Mouse (Mus musculus) bone marrow, adult 2 months (tissue): ENCODE measurements around the gene Gprc5c.

ENCODE experiments used
- CTCF ChIP-seq: fragments of 200-500 bp; IDR thresholded peaks from 2 replicates; pipeline ENCODE4 v1.5.1; 2011; ENCODE audit warnings: low read length, control low read depth; ENCODE audit not compliant: control insufficient read depth, insufficient read depth
- POLR2A ChIP-seq: fragments of 200-500 bp; IDR thresholded peaks from 2 replicates; pipeline ENCODE4 v1.6.1; 2011; ENCODE audit warnings: low read depth, mild to moderate bottlenecking, control low read depth, low read length, borderline replicate concordance; ENCODE audit not compliant: control insufficient read depth

DNA sequence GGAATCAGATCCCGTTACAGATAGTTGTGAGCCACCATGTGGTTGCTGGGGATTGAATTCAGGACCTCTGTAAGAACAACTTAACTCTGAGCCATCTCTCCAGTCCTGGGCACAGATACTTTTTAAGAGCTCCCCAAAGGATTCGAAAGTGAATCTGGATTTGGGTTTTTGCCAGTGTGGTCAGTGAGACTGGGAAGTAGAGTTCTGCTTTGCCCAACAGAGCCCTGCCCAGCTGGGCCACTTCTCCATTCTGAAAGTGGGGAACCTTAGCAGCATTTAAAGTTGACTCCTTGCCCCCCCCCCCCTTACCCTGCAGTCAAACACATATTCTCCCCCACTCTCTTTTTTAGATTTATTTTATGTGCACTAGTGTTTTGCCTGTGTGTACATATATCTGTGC, 28.7 kb downstream of the Gprc5c start:
- TF ChIP-seq POLR2A: no peak
- no peak for TF ChIP-seq CTCF
